Mouse (Mus musculus): ENCODE data around the gene Ttc28.

- TF ChIP-seq EP300 (IDR thresholded peaks at IDR 0.05; ENCODE audit: low read depth in 1 of 2, low read length in 2 of 2) = no peak
- no peak for TF ChIP-seq RCOR1 (IDR thresholded peaks at IDR 0.05; ENCODE audit: low read depth, low read length)
- TF ChIP-seq POLR2AphosphoS2 (IDR thresholded peaks at IDR 0.05; ENCODE audit: low read length) = no peak
- no peak for TF ChIP-seq CTCF (IDR thresholded peaks at IDR 0.05 in 2 of 3, conservative IDR thresholded peaks at IDR 0.05 in 1 of 3; ENCODE audit: control insufficient read depth in 1 of 3, insufficient read depth in 1 of 3, low read depth in 2 of 3, low read length in 3 of 3, poor library complexity in 1 of 3, severe bottlenecking in 1 of 3)
- no peak for TF ChIP-seq POLR2A (IDR thresholded peaks at IDR 0.05; ENCODE audit: control insufficient read depth in 1 of 2, insufficient read depth in 1 of 2, low read depth in 1 of 2, low read length in 2 of 2, poor library complexity in 1 of 2)
- no peak for TF ChIP-seq ZNF384 (IDR thresholded peaks at IDR 0.05; ENCODE audit: low read depth, low read length)
- TF ChIP-seq GABPA (IDR thresholded peaks at IDR 0.05; ENCODE audit: low read depth, low read length) = no peak
- no peak for TF ChIP-seq E2F4 (IDR thresholded peaks at IDR 0.05; ENCODE audit: borderline replicate concordance, low read depth, low read length)
Observed at GRCm38 (mm10) chr5:111133754-111134153, 254.2 kb downstream of the Ttc28 start.

Data from MEL (cell line).